Mouse (Mus musculus) E14TG2a.4 (cell line): ENCODE measurements around the gene Padi4.

Experiments
- CTCF ChIP-seq: conservative IDR thresholded peaks from 2 replicates; pipeline ENCODE4 v1.5.1; 2014; ENCODE audit warnings: low read length
- NANOG ChIP-seq: IDR thresholded peaks from 2 replicates; pipeline ENCODE4 v1.6.1; 2014; ENCODE audit warnings: borderline replicate concordance, low read length, mixed read lengths
- POU5F1 ChIP-seq: IDR thresholded peaks from 2 replicates; pipeline ENCODE4 v1.6.1; 2014; ENCODE audit warnings: low read length, borderline replicate concordance

- TF ChIP-seq CTCF: no peak
- no peak for TF ChIP-seq POU5F1
- no peak for TF ChIP-seq NANOG
Observed at GRCm38 (mm10) chr4:140707615-140708014, 66.4 kb downstream of the Padi4 start.
